Mouse (Mus musculus): ENCODE data around the gene Dmrt3. TPM values are rescaled to one million over a fixed set of nuclear protein-coding genes. Genes with fewer than 3 reads are reported as not detected.

Dmrt3 gene
- total and polyA plus RNA-seq, 3 experiments: not detected

- no peak for TF ChIP-seq TCF12 (IDR thresholded peaks at IDR 0.05; ENCODE audit: low read depth, low read length)
- TF ChIP-seq CTCF (conservative IDR thresholded peaks at IDR 0.05 in 1 of 2, IDR thresholded peaks at IDR 0.05 in 1 of 2; ENCODE audit: low read depth in 2 of 2, low read length in 2 of 2): peak; percentile 85 to 92
- TF ChIP-seq TBP (conservative IDR thresholded peaks at IDR 0.05; ENCODE audit: low read depth, low read length): no peak
- no peak for TF ChIP-seq CHD2 (IDR thresholded peaks at IDR 0.05; ENCODE audit: low read length)
- TF ChIP-seq NELFE (IDR thresholded peaks at IDR 0.05; ENCODE audit: low read depth, low read length): peak; percentile 35; the same call in 1 of the 2 replicates
- no peak for TF ChIP-seq MAZ (IDR thresholded peaks at IDR 0.05; ENCODE audit: low read depth, low read length)
- peak; percentile 26; the same call in 1 of the 2 replicates for TF ChIP-seq ELF1 (IDR thresholded peaks at IDR 0.05; ENCODE audit: low read depth, low read length)
- no peak for TF ChIP-seq ZC3H11A (IDR thresholded peaks at IDR 0.05; ENCODE audit: low read depth, low read length)
- TF ChIP-seq MAFK (IDR thresholded peaks at IDR 0.05; ENCODE audit: insufficient replicate concordance, low read length): no peak
- TF ChIP-seq CHD1 (IDR thresholded peaks at IDR 0.05; ENCODE audit: low read depth, low read length): no peak
- no peak for TF ChIP-seq ZKSCAN1 (IDR thresholded peaks at IDR 0.05; ENCODE audit: borderline replicate concordance, low read depth, low read length)
- no peak for TF ChIP-seq RCOR1 (conservative IDR thresholded peaks at IDR 0.05; ENCODE audit: low read depth, low read length)
- TF ChIP-seq POLR2A (IDR thresholded peaks at IDR 0.05; ENCODE audit: low read depth, low read length): no peak
Measured at GRCm38 (mm10) chr19:25635622-25636244, 25.6 kb downstream of the Dmrt3 start (continued).

DNA sequence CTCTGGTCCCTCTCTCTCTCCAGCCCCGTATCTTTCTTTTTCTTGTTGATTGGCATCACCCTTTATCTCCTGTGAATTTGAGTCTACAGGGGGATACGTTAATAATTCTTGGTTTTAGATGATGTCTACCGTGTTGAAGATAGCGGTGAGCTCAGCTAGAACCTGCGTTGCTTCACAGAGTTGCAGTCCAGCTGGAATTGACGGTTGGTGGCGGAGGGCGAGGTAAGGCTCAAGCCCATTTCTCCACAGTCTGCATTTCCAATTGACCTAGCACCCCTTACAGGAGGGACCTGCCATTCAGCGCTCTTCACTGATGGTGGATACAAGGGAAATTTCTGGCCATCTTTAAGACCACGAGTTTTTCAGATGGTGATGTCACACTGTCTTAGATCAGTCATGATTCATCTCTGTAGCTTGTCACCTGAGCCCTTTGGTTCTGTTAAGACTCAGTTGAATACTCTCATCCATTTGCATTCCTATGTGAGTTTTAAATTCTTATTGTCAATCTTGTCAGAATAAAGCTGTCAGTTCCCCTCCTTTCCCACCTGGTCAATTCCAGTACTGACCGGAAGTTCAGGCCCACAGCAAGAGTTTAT, 28.8 kb downstream of the Dmrt3 start:
- Histone ChIP-seq H3K36me3 (replicated peaks in 1 of 2; ENCODE audit: control insufficient read depth in 1 of 2, insufficient read depth in 1 of 2, low read length in 1 of 2) (no peaks in the 10 kb centered on the region), H3K9me3 (replicated peaks; ENCODE audit: low read length) (no peaks in the 10 kb centered on the region), H3K27ac (ENCODE audit: insufficient read depth, low read depth) (no peak overlapping the region), H3K9ac (ENCODE audit: insufficient read depth, low read depth) (no peak overlapping the region), H3K79me2 (replicated peaks; ENCODE audit: control insufficient read depth, extremely low read depth, insufficient read depth, poor library complexity, severe bottlenecking) (no peaks in the 10 kb centered on the region), H3K4me1 (ENCODE audit: control insufficient read depth in 1 of 2, insufficient read depth in 2 of 2) (peaks cover 4 to 25% of the 10 kb centered on the region in 2 experiments), H3K27me3 (replicated peaks) (no peaks in the 10 kb centered on the region), H3K4me2 (ENCODE audit: insufficient read depth, low read depth, poor library complexity, severe bottlenecking) (no peak overlapping the region), H3K4me3 (replicated peaks in 1 of 3; ENCODE audit: low read depth in 2 of 3, low read length in 2 of 3, poor library complexity in 1 of 3) (no peak overlapping the region)
- DNase-seq (ENCODE audit: extremely low read depth): peak; percentile 50
- in situ Hi-C loops (cut with MboI; ENCODE audit: low pct_ligation_motif_present, low pct_unique_long_range_greater_than_20kb, low sequenced_read_pairs): loop anchor here (5.0 to 25.0 kb wide), 3 partner anchors 92 to 302 kb away; no protein-coding TSS in a partner anchor
- dilution Hi-C loops (cut with MboI; ENCODE audit: extremely low pct_ligation_motif_present, extremely low pct_unique_long_range_greater_than_20kb, low sequenced_read_pairs): no loop called here
- TF ChIP-seq ZNF384 (IDR thresholded peaks at IDR 0.05; ENCODE audit: low read depth, low read length) (no peak), BHLHE40 (IDR thresholded peaks at IDR 0.05; ENCODE audit: low read depth, low read length) (peak; percentile 85), SMC3 (IDR thresholded peaks at IDR 0.05; ENCODE audit: low read depth, low read length) (no peak), TCF12 (IDR thresholded peaks at IDR 0.05; ENCODE audit: low read depth, low read length) (no peak), CHD1 (IDR thresholded peaks at IDR 0.05; ENCODE audit: low read depth, low read length) (no peak), MAZ (IDR thresholded peaks at IDR 0.05; ENCODE audit: low read depth, low read length) (no peak), USF2 (conservative IDR thresholded peaks at IDR 0.05; ENCODE audit: low read depth, low read length) (no peak), CHD2 (IDR thresholded peaks at IDR 0.05; ENCODE audit: low read length) (no peak), JUND (conservative IDR thresholded peaks at IDR 0.05; ENCODE audit: low read depth, low read length) (peak; percentile 78), IRF4 (IDR thresholded peaks at IDR 0.05; ENCODE audit: low read depth, low read length) (peak; percentile 75), RCOR1 (conservative IDR thresholded peaks at IDR 0.05; ENCODE audit: low read depth, low read length) (no peak), CTCF (conservative IDR thresholded peaks at IDR 0.05 in 1 of 2, IDR thresholded peaks at IDR 0.05 in 1 of 2; ENCODE audit: low read depth in 2 of 2, low read length in 2 of 2) (no peak), ELF1 (IDR thresholded peaks at IDR 0.05; ENCODE audit: low read depth, low read length) (no peak), MAX (IDR thresholded peaks at IDR 0.05; ENCODE audit: low read length) (no peak), TBP (conservative IDR thresholded peaks at IDR 0.05; ENCODE audit: low read depth, low read length) (no peak), RAD21 (IDR thresholded peaks at IDR 0.05; ENCODE audit: low read depth, low read length) (no peak), E2F4 (IDR thresholded peaks at IDR 0.05; ENCODE audit: insufficient replicate concordance, low read depth, low read length) (no peak), PAX5 (IDR thresholded peaks at IDR 0.05; ENCODE audit: low read length) (no peak), SIN3A (IDR thresholded peaks at IDR 0.05; ENCODE audit: low read length) (no peak), ZKSCAN1 (IDR thresholded peaks at IDR 0.05; ENCODE audit: borderline replicate concordance, low read depth, low read length) (no peak), ZMIZ1 (IDR thresholded peaks at IDR 0.05; ENCODE audit: low read depth, low read length) (no peak), GABPA (IDR thresholded peaks at IDR 0.05; ENCODE audit: insufficient replicate concordance, low read depth, low read length) (no peak), JUN (IDR thresholded peaks at IDR 0.05; ENCODE audit: insufficient read depth, low read depth, low read length) (peak; percentile 67), POLR2A (IDR thresholded peaks at IDR 0.05; ENCODE audit: low read depth, low read length) (no peak), NELFE (IDR thresholded peaks at IDR 0.05; ENCODE audit: low read depth, low read length) (no peak), NRF1 (IDR thresholded peaks at IDR 0.05; ENCODE audit: low read depth, low read length) (no peak), MXI1 (IDR thresholded peaks at IDR 0.05; ENCODE audit: low read depth, low read length) (no peak), MEF2A (IDR thresholded peaks at IDR 0.05; ENCODE audit: borderline replicate concordance, low read depth, low read length) (no peak), POLR2AphosphoS2 (IDR thresholded peaks at IDR 0.05; ENCODE audit: low read depth, low read length) (no peak), HCFC1 (IDR thresholded peaks at IDR 0.05; ENCODE audit: low read depth, low read length) (no peak), UBTF (IDR thresholded peaks at IDR 0.05; ENCODE audit: low read depth, low read length) (no peak), ETS1 (conservative IDR thresholded peaks at IDR 0.05; ENCODE audit: low read depth, low read length) (peak; percentile 68)
